Mouse (Mus musculus) frontal cortex, postnatal 10 days (tissue): ENCODE data around the gene Myo5c.
"Not testable (repeated sequence)": the region's sequence is repeated elsewhere in the genome, so short reads cannot be mapped to it uniquely, and the experiment has no call there.

ENCODE experiments used
- DNase-seq, 2 experiments: peaks; one replicate each; pipeline ENCODE4 v3.0.0; 2022; ENCODE audit warnings: low spot score in 2 of 2, mixed read lengths in 1 of 2

The Myo5c gene

GRCm38 (mm10) chr9:75244527-75244926, 12.7 kb downstream of the Myo5c start:
- DNase-seq: no peak

DNA sequence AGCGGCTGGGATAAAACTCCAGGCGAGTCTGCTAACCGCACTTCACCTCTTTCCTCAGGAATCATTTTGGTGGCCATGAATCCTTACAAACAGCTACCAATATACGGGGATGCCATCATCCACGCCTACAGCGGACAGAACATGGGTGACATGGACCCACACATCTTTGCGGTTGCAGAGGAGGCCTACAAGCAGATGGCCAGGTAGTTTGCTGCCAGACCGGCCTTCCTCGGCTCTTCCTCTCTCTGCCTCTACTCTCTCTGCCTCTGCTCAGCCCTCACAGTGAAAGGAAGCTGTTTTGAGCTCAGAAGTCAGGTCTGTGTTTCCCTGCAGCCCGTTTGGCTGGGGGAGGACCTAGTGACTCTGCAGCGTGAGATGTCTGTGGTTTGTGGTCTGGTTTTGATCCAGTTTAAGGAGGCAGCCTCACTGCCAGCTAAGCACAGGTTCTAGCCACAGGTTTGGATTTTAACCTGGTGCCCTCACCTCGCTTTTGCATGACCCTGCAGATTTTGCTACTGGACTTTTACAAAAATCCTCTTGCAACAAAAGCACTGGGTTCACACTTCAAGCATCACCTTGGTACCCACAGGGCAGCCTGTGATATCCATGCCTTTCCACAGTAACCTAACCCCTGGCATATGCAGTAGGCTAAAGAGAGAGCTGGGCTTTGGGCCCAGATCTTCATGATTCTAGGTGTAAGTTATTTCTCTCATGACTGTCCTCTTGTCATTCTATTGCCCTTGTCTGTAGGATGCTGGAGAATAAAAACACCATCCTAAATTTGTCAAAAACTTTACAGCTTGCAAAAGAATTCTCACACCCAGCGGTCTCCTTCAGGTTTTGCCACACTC, 14.5 kb downstream of the Myo5c start:
- DNase-seq: no peak

DNA sequence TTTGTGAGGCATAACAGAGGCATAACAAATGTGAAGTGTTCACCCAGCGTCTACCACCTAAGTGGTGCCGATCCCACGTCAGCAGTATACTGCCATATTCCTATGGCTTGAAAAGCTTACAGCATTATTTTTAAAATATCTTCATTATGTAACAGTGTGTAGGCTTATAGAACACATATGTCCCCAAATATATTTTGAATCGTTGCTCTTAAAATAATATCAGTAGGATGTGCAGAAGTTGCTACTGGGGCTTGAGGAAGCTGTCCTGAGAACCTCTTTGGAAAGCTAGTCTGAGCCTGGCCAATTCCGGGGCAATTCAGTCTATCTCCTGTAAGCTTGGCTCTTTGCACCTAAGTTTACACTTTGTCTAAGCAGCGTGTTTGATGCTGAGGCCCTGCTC, 16.1 kb downstream of the Myo5c start:
- no peak for DNase-seq

- DNase-seq: no peak
Observed at GRCm38 (mm10) chr9:75248359-75248758, 16.5 kb downstream of the Myo5c start.

DNA sequence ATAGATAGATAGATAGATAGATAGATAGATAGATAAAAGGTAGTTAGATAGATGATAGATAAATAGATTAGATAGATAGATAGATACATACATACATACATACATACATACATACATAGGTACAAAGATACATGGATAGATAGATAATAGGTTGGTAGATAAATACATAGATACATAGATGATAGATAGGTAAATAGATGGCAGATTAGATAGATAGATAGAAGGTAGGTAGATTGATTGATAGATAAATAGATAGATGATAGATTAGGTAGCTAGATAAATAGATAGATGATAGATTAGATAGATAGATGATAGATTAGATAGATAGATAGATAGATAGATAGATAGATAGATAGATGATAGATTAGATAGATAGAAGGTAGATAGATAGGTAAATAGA, 17.1 kb downstream of the Myo5c start:
- no peak for DNase-seq

GRCm38 (mm10) chr9:75253158-75253557, 21.3 kb downstream of the Myo5c start:
- DNase-seq: not testable (repeated sequence)

DNA sequence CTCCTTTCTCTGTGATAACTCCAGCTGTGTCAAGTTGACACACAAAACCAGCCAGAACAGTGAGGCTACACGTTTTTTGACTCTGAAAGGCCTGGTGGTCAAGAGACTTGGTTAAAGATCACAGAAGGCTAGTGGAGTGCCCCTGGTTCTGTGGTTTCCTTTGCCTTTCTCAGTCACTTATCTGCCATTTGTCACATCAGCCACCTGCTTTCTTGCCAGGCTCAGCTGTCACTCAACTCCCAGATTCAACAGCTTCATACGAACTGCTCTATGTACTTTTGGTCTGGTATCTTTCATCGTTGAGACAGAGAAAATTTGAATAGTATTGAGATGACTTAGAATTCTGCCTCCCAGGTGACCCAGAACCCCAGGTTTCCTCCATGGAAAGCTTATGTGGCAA, 21.9 kb downstream of the Myo5c start:
- no peak for DNase-seq

- peak; percentile 58 to 73 for DNase-seq
Observed at GRCm38 (mm10) chr9:75254196-75254955, 22.6 kb downstream of the Myo5c start.

DNA sequence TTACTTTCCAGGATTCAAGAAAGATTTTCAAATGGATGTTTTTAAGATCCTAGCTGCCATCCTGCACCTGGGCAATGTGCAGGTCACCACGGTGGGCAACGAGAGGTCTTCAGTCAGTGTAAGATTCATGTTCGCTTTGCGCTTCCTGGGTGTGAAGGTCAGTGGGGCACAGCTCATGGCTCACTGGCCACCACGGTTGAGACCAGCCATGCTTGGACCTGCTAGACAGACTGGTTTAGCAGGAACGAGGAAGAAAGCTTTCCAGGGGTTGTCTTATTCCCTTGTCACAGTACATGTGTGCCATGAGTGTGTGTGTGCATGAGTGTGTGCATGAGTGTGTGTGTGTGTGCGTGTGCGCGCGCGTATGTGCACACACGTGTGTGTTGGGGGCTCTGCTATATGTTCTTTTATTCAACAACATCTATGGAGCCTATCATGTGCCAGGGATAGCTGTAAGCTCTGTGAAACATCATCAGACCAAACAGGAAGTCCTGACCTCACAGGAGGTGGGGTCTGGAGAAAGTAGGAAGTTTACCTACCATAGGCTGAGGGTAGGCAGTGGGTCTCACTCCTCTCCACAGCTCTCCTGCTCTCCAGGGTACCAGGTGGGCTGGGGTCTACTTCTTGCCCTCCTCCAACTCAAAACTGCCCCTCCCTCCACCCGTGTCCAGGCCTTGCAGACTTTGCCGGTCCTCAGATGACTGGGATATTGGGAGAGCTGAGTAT, 24.2 kb downstream of the Myo5c start:
- no peak for DNase-seq

DNA sequence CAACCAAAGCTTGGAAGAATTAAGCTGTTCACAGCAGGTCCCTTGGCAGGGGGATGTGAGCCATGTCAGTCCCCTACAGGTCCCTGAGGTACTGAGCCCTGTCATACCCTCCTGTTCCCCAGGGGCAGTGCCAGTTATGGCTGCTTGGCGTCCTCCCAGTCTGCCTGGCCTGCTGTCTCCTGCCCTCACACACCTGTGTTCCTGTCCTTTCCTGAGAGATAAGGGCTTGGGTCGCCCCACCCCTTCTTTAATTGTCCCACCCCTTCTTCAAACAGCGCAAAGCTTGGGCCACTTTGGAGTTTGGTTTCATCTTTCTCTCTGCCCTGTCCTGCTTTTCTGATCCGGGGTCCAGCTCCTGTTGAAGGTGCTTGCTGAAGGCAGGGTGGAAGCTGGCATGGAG, 27.0 kb downstream of the Myo5c start:
- no peak for DNase-seq

DNA sequence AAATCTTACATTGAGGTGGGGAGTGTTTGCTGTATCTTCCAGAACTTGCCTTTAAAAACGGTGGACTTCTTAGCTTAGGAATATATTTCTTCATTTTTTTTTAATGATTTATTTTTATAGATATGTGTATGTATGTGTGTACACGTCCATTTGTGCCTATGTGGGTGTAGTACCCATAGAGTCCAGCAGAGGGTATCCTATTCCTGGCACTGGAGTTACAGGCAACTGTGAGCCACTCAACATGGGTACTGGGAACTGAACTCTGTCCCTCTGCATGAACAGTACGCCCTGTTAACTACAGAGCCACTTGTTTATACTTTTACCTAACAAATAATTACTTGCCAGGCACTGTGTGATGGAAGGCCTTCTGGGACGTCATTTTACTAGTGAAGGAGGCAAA, 27.8 kb downstream of the Myo5c start:
- DNase-seq: no peak

- DNase-seq: no peak
Observed at GRCm38 (mm10) chr9:75261332-75261872, 29.6 kb downstream of the Myo5c start.

- no peak for DNase-seq
Observed at GRCm38 (mm10) chr9:75262235-75262826, 30.5 kb downstream of the Myo5c start.

- DNase-seq: no peak
Observed at GRCm38 (mm10) chr9:75264008-75264718, 32.3 kb downstream of the Myo5c start.

DNA sequence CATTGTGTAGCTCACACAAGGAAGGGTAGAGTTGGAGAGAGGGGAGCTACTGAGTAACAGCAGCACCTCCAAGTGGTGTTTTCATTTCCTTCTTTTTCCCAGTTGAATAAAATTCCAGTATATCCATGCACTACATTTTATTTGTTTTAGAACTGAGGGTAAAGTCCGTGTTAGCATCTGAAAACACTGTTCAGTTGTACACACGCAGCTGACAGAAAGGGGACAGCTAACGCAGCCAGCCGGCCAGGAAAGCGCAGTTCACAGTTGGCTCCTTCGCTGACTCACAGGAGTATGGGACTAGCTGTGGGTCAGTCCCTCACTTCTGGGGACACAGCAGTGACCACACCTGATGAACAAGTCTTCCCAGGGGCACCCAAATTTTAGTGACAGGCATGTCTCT, 35.3 kb downstream of the Myo5c start:
- no peak for DNase-seq

DNA sequence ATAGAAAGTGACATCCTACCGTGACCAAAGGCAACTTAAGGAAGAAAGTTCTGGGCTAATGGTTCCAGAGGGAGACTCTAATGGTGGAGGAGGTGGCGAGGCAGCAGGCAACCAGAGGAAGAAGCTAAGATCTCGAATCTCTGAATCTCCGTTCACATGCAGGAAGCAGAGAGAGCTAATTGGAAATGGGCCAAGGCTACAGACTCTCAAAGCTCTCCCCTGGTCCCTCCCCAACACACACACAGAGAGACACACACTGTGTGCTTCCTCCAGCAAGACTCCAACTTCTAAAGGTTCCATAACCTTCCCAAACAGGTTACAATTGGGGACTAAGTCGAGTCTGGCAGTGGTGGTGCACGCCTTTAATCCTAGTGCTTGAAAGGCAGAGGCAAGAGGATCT, 38.6 kb downstream of the Myo5c start:
- DNase-seq: no peak

- no peak for DNase-seq
Observed at GRCm38 (mm10) chr9:75271539-75271938, 39.7 kb downstream of the Myo5c start.

DNA sequence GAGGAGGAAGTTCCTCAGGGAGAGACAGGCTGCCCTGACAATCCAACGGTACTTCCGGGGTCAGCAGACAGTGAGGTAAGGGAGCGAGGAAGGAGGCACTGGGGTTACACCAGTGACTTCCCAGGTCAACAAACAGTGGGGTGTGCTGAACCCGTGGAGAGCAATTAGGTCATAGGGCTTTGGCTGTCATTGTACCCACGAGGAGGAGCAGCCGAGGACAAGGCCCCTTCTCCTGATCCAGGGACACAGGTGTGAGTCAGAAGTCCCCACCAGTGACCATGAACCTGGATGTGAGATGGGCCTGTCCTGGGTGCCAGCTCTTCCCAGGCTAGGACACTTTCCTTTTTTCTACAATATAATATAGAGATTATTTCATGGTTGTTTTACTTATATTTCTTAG, 41.8 kb downstream of the Myo5c start:
- no peak for DNase-seq

DNA sequence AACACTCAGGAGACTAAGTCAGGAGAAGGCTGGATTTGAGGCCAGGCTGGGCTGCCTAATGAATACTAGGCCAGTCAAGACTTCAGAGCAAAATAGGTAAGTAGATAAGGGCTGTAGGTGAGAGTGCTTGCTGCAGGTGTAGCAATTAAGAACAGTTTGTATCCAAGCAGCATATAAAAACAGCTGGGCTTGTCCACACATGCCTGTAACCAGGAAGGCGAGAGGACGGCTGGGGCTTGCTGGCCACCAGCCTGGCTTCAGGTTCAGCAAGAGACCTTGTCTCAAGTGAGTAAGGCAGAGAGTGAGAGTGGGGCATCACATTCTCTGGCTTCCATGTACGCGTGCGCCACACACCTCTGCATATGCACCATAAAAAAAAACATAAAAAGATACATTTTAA, 42.7 kb downstream of the Myo5c start:
- no peak for DNase-seq

- no peak for DNase-seq
Observed at GRCm38 (mm10) chr9:75275051-75275450, 43.2 kb downstream of the Myo5c start.

GRCm38 (mm10) chr9:75280814-75281213, 49.0 kb downstream of the Myo5c start:
- no peak for DNase-seq
